Mouse (Mus musculus) gastrocnemius, postnatal 4 days (tissue): ENCODE results near the gene Aoc2. TPM values are rescaled to one million over a fixed set of nuclear protein-coding genes. Genes with fewer than 3 reads are reported as not detected.

Experiments used
- DNase-seq, 2 experiments: peaks; one replicate each; pipeline ENCODE4 v3.0.0; 2021 to 2022; ENCODE audit warnings: low spot score in 2 of 2, mixed read lengths in 2 of 2
- long read RNA-seq, 2 experiments: library from polyadenylated mRNA; stranded (forward); transcript quantifications; one replicate each; pipeline ENCODE4 v2.0.0; 2021
- total RNA-seq, 2 experiments: library from RNA; stranded (reverse); gene quantifications; 2 replicates each; pipeline ENCODE4 v1.2.3; 2021

The Aoc2 gene
- 1 to 10 TPM; 2.8 to 3.0 TPM for total RNA-seq
- long read RNA-seq, experiment 1 = 0 reads
- long read RNA-seq, experiment 2 = 0 reads

- DNase-seq = no peak
These were observed at the start of gene Aoc2 for GRCm38 (mm10) chr11:101324763-101325162. Aoc2 (plus strand) TSS chr11:101325063.

GRCm38 (mm10) chr11:101275309-101275708 is 49.6 kb upstream of the Aoc2 start:
- no peak for DNase-seq

- DNase-seq = no peak
These were observed 48.4 kb upstream of the Aoc2 start for GRCm38 (mm10) chr11:101276319-101277070.

- no peak for DNase-seq
These were observed 47.3 kb upstream of the Aoc2 start for GRCm38 (mm10) chr11:101277381-101278222.

- DNase-seq = peak; percentile 48 to 80
These were observed 46.4 kb upstream of the Aoc2 start, which contains the start of the genes Cntd1 and Coa3 for GRCm38 (mm10) chr11:101278223-101279192. Cntd1 (plus strand) TSS chr11:101279012. Coa3 (minus strand) TSS chr11:101279114.

GRCm38 (mm10) chr11:101279193-101279569 is 45.7 kb upstream of the Aoc2 start:
- no peak for DNase-seq

GRCm38 (mm10) chr11:101280837-101281236 is 44.0 kb upstream of the Aoc2 start:
- DNase-seq = no peak

GRCm38 (mm10) chr11:101282896-101283295 is 42.0 kb upstream of the Aoc2 start:
- no peak for DNase-seq

GRCm38 (mm10) chr11:101283805-101284204 is 41.1 kb upstream of the Aoc2 start:
- DNase-seq = no peak

GRCm38 (mm10) chr11:101287306-101287705 is 37.6 kb upstream of the Aoc2 start:
- no peak for DNase-seq

GRCm38 (mm10) chr11:101291231-101291630 is 33.6 kb upstream of the Aoc2 start:
- no peak for DNase-seq

- DNase-seq = no peak
These were observed 29.7 kb upstream of the Aoc2 start for GRCm38 (mm10) chr11:101295191-101295590.

GRCm38 (mm10) chr11:101300881-101301280 is 24.0 kb upstream of the Aoc2 start:
- no peak for DNase-seq

GRCm38 (mm10) chr11:101301299-101302003 is 23.4 kb upstream of the Aoc2 start:
- no peak for DNase-seq

- peak; percentile 97 to 98 for DNase-seq
These were observed 22.7 kb upstream of the Aoc2 start, which contains the start of gene Becn1 for GRCm38 (mm10) chr11:101302004-101302798. Becn1 (minus strand) TSS chr11:101302286.

GRCm38 (mm10) chr11:101307744-101308143 is 17.1 kb upstream of the Aoc2 start:
- no peak for DNase-seq

- no peak for DNase-seq
These were observed 13.8 kb upstream of the Aoc2 start for GRCm38 (mm10) chr11:101311083-101311482.

- DNase-seq = no peak
These were observed 12.7 kb upstream of the Aoc2 start for GRCm38 (mm10) chr11:101312150-101312549.

- no peak for DNase-seq
These were observed 10.3 kb upstream of the Aoc2 start for GRCm38 (mm10) chr11:101314567-101314966.
